9 mouse cellular contexts compared by ENCODE assay signal in genomic region chr15:77202881-77203254, GRCm38 (mm10).
DNase-seq lines count a peak whose midpoint lies in the region; ATAC-seq and TF ChIP-seq lines count a peak whose summit lies in the region.
"Had no signal": no experiment of that assay in that cellular context is flagged by ENCODE, and none has a peak within 500 bp of the region (broad histone marks: within the 10 kb centered on the region; RNA-seq: fewer than 3 reads in every experiment).

No protein-coding gene starts in this region.

- H3K36me3 ChIP-seq in limb, embryonic 10.5 days, result 0 out of 2 replicates have a peak, but pooled peaks cover 6% of the 10 kb centered on the region
- H3K36me3 ChIP-seq in neural tube, embryonic 14.5 days (ENCODE audit: control insufficient read depth, insufficient read depth, low read length), result no peaks in the 10 kb centered on the region

- WGBS in cerebellum, adult 2 months, result 82% methylated on average over 3 of the region's 3 CpGs
- 88% methylated on average over 3 of the region's 3 CpGs for WGBS in limb, embryonic 10.5 days
- 83% methylated on average over 3 of the region's 3 CpGs for WGBS in neural tube, embryonic 14.5 days

- peak overlapping the region; percentile 51 for H3K27ac ChIP-seq in cerebellum, adult 2 months (ENCODE audit: insufficient read depth, low read length)
- peak overlapping the region; percentile 62; the same call in 1 of the 2 replicates for H3K27ac ChIP-seq in layer of hippocampus, adult 2 months
- peak overlapping the region; percentile 61 for H3K27ac ChIP-seq in limb, embryonic 10.5 days
- H3K27ac ChIP-seq in neural tube, embryonic 14.5 days (ENCODE audit: low read depth, low read length), result peak overlapping the region; percentile 12; the same call in 1 of the 2 replicates

- no peaks in the 10 kb centered on the region for H3K27me3 ChIP-seq in cerebellum, adult 2 months (ENCODE audit: control insufficient read depth, insufficient read depth, low read length)
- H3K27me3 ChIP-seq in limb, embryonic 10.5 days (ENCODE audit: low read depth, poor library complexity, severe bottlenecking), result no peaks in the 10 kb centered on the region
- H3K27me3 ChIP-seq in neural tube, embryonic 14.5 days (ENCODE audit: control insufficient read depth, insufficient read depth, low read length), result no peaks in the 10 kb centered on the region

- no peak for TF ChIP-seq POLR2A in cerebellum, adult 2 months (IDR thresholded peaks at IDR 0.05; ENCODE audit: borderline replicate concordance, insufficient read depth, low read length)

- no peak for TF ChIP-seq CTCF in cerebellum, adult 2 months (IDR thresholded peaks at IDR 0.05; ENCODE audit: borderline replicate concordance, insufficient read depth, low read depth, low read length)
- TF ChIP-seq CTCF in layer of hippocampus, adult 2 months (conservative IDR thresholded peaks at IDR 0.05), result no peak

- no peak overlapping the region for H3K4me3 ChIP-seq in cerebellum, adult 2 months (replicated peaks; ENCODE audit: insufficient read depth, low read depth, low read length)
- H3K4me3 ChIP-seq in layer of hippocampus, adult 2 months, result no peak overlapping the region
- H3K4me3 ChIP-seq in limb, embryonic 10.5 days, result no peak overlapping the region
- H3K4me3 ChIP-seq in neural tube, embryonic 14.5 days (ENCODE audit: low read depth, low read length), result no peak overlapping the region

- no peak for DNase-seq in cerebellum, adult 2 months
- no peak for DNase-seq in cerebellum, adult 18-20 months
- no peak for DNase-seq in layer of hippocampus, adult 2 months (ENCODE audit: low spot score in 2 of 2)
- DNase-seq in layer of hippocampus, adult 9-11 months, result no peak
- DNase-seq in limb, embryonic 10.5 days (ENCODE audit: low spot score), result no peak
- no peak for DNase-seq in gastrocnemius, postnatal 14 days
- no peak for DNase-seq in right cerebral cortex, postnatal 36 days (ENCODE audit: low spot score in 2 of 2)
- DNase-seq: thymus, postnatal 36 days had no signal

- no peak overlapping the region for H3K4me2 ChIP-seq in neural tube, embryonic 14.5 days (ENCODE audit: low read depth, low read length)

- H3K9me3 ChIP-seq in limb, embryonic 10.5 days (replicated peaks), result no peaks in the 10 kb centered on the region
- H3K9me3 ChIP-seq in neural tube, embryonic 14.5 days (ENCODE audit: control insufficient read depth, low read length), result no peaks in the 10 kb centered on the region

- ATAC-seq in neural tube, embryonic 14.5 days (ENCODE audit: low read depth), result no peak

- no peak overlapping the region for H3K9ac ChIP-seq in neural tube, embryonic 14.5 days (replicated peaks; ENCODE audit: low read depth, low read length)

- intact Hi-C loops in gastrocnemius, postnatal 14 days (cut with DNase I; ENCODE audit: low total_unique reads), result no loop called here

- peaks cover 14% of the 10 kb centered on the region for H3K4me1 ChIP-seq in cerebellum, adult 2 months (ENCODE audit: control insufficient read depth, insufficient read depth, low read length)
- H3K4me1 ChIP-seq in limb, embryonic 10.5 days, result peaks cover 49% of the 10 kb centered on the region
- peaks cover 18% of the 10 kb centered on the region for H3K4me1 ChIP-seq in neural tube, embryonic 14.5 days (ENCODE audit: control insufficient read depth, insufficient read depth, low read length)

Comparison
In these comparisons a context has a peak if more than half of its experiments do, and no peak if none do; other contexts are left out.
1. H3K27ac ChIP-seq: peak in every context shown above with its lines; median percentile 62 in layer of hippocampus, adult 2 months; 61 in limb, embryonic 10.5 days; 51 in cerebellum, adult 2 months; 12 in neural tube, embryonic 14.5 days.